Mouse (Mus musculus): ENCODE measurements at regions not wholly inside any gene's neighbourhood (a gene's known extent, or its start where the extent isn't known, plus 50 kb on each side); places are given as distances from the start of the nearest gene placed in this dataset.
A peak's percentile ranks its signal among the peaks of the same experiment; 100 is the strongest.

DNA sequence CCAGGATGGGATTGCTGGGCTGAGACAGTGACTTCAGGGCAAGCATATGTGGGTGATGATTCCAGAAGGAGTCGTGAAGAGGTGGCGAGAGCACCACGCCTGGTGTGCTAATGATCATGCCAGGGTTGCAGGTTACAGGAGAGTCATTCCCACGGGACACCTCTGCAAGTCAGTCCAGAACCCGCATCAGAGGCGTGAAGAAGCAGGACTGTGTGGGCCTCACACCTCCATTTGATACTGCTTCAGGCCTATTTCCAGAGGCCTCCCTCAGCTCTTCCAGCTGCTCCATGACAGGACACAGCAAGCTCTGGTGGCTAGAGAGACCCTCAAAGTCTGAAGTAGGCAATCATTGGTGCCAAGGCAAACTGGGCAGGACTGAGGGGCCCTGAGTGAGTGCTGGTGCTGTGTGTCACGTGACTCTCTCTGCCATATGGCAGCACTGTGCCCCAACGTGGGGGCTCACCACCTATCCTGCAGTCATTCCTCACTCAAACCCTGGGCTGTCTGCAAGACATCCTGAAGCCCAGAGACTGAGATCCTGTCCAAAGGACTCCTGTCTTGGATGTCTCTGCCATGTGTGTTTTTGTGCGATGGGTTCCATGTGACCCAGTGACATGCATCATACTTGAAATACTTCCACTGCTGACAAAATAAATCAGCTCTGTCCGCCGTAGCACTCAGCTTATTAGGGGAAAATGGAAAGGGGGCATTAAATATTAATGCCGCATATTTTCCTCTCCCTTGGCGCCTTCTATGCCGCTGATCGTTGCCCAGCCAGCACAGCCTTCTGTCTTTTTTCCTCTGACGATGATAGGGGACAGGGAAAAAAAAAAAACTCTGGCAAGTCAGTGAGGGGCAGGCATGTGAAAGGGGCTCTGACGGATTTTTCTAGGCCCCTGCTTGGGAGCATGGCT lies 247.6 kb upstream of the Habp2 start:
- DNase-seq (ENCODE audit: low spot score in 2 of 2): no peak

DNA sequence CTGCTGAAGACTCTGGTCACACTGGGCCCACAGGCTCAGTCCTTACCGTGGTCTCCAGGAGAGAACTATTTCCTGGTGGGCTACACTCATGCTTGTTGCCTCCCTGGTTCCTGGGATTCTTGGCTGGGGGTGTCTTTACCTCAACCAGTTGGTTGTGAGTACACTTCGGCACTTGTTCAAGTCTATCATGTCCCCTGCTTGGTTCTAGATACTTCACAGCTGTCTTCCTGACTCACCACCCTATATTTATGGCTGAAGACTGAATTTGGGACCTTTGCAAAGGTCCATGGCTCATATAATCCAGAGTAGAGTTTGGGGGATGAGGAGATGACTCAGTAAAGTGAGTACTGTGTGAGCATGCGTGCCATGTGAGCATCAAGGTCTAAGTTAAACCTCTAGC lies 245.0 kb upstream of the Habp2 start:
- no peak for DNase-seq (ENCODE audit: low spot score in 2 of 2)

DNA sequence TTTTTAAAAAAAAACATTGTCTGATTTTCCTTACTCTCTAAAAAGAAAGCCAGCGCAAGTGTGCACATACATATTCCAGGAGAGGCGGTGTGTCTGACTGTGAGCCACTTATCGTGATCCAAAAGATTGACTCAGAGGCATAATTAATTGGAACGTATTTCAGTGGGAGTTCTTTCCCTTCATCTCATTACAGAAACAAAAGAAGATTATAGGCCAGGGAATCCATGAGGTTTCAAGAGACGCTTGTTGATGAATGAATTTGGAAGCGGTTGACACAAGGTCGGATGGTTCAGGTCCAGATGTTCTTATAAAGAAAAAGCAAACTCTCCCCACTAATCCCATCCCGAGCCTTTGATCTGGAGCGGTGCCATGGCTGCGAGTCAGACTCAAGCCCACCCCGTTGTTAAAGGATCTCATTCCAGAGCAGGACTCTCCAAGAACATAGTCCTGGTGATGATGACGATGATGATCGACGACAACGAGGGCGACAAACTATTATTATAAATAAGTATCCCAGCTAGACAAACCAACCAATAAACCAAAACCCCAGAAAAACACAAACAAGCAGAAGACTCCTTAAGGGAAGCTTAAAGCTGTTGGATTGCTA lies 240.1 kb upstream of the Habp2 start:
- no peak for DNase-seq (ENCODE audit: low spot score in 2 of 2)

DNA sequence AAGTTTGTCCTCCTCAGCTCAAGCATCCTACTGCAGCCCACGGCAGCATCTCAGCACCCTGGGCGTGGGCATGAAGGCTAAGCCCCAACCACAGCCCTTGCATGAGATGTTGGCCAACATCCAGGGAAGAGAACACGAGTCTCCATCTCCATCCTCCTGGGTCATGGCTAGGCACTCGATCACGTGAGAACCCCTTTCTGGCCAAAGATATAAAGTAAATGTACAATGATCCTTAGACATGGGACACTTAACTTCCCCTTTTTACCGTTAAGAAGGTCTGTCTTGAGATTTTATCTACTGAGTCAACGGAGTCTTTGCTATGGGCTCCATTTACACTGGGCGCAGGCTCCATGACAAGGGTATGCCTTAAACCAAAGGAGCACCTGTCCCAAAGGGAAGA lies 232.8 kb upstream of the Habp2 start:
- no peak for DNase-seq (ENCODE audit: low spot score in 2 of 2)

DNA sequence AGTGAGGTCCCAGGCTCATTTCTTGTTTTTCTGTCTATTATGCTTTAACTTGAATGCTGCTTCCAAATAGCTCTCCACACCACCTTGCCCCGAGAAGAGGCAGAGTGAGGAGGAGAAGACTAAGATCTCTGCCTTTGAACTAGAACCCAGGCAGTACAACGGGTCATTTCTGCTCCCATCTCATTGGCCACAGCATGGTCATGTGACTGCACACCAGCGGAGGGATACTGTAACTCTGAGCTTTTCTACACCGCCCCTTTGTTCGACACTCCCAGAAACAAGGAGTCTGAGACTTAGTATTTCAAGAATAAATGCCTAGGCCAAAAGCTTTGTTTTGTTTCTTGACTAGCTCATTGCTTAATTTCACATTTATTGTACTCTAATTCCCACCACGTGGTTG lies 230.5 kb upstream of the Habp2 start:
- no peak for DNase-seq (ENCODE audit: low spot score in 2 of 2)

DNA sequence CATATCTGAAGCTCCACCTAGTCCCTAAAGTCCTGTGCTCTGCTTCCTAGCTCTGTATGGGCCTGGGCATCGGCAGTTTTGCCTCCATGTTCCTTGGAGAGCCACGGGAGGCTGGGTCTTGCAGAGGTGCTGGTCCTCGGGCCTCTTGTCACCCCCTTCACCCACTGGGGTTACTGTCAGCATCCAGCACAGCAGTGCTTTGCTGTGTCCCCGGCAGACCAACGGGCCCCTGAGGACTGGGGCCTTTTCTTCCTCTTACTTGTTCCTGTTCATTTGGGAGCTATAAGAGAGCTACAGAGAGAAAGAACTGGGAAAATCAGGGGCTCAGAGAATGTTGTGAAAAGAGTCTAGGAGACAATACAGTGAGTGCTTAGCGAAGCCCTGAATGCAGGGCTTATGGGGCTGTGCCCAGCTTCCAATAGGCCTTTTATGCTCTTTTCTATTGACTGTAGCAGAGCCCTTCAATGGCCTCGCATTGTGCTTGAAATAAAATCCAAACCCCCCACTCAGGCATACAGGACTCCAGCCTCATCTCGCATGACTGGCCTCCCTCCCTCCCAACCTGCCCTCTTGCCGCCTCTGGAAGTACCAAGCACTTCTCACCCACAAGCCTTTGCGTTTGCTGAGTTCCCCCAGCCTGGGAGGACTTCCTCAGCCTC lies 224.9 kb upstream of the Habp2 start:
- no peak for DNase-seq (ENCODE audit: low spot score in 2 of 2)

DNA sequence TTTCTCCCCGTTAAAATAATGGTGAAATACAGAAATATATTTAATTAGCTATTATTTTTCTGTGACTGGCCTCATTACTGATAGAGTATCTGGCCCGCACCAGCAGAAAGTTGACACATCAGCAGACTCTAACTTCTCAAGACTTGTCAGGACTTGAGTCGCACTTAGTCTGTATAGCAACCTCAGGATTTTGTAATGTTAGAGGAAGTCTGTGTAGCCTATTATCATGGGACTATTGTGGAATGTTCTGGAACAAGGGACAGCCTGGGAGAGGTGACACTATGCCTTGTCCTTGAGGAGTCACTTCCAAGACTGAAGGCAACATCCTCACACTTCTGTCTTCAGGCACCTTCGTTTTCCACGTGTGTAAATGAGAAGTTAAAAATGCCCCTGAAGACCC lies 223.8 kb upstream of the Habp2 start:
- no peak for DNase-seq (ENCODE audit: low spot score in 2 of 2)

DNA sequence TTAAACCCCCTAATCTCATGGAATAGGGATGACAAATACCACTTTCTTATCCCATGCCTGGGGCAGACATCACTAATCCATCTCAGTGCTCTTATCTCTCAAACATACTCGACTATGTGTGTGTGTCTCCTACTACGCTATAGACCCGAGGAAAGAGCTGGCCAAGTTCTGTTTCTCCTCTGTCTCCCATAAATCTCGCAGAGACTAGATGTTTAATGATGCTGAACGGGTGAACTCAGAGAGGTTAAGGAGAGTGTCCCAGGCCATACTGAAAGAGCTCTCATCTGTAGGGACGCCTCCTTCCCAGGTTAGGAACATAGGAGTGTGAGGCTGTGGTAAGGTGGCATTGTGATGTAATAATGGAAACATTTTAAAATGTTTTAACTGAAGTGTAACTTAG lies 221.2 kb upstream of the Habp2 start:
- DNase-seq (ENCODE audit: low spot score in 2 of 2): no peak

DNA sequence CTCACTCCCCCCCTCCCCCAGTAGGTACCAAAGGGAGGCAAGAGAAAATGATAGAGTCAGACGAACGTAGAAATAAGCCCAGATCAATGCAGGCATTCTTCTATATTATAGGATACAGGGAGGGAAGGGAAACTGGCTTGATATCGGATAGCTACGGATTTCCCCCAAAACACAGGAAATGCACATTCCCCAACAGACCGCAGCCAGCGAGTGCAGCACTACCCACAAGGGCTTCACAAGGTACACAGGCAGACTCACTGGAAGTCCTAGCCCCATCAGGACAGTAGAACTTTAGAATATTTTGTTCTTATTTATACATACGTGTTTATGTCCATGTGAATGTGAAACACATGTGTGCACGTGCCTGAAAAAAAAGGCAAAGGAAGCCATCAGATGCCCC lies 218.8 kb upstream of the Habp2 start:
- no peak for DNase-seq (ENCODE audit: low spot score in 2 of 2)

DNA sequence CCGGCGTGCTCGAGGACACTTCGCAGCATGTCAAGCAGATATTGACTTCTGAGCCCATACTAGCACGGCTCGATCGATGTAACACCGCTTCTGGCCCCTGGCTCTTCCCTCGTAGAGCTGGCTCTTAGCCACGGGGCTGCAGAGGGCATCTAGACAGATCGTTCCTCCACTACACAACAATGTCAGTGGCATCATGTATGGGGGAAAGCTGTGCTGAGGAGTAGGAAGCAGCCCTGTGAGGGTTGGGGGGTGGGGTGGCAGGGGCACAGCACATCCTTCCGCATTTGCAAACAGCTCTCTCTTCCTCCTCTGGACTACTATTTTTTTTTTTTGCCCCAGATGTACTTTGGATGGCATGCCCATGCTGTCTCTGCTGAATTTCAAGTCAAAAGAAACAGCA lies 218.1 kb upstream of the Habp2 start:
- peak in 1 of 2 experiments; percentile 3 for DNase-seq (ENCODE audit: low spot score in 2 of 2)

DNA sequence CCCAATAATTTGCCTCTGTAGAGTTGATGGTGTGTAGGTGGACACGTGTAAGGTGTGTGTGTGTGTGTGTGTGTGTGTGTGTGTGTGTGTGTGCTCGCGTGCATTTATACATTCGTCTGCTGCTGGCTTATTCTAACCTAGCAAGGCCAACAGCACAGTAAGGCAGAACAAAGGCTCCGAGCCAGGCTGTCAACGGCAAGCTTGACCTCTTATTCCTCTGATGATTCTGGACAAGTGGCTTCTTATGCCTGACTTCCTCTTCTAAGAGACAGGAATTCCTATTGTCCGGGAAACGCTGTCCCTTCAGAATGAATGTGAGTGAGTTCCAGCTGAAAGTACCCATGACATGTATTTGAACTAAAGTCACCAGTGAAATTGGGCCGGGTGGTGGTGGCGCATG lies 217.7 kb upstream of the Habp2 start:
- DNase-seq (ENCODE audit: low spot score in 2 of 2): no peak

DNA sequence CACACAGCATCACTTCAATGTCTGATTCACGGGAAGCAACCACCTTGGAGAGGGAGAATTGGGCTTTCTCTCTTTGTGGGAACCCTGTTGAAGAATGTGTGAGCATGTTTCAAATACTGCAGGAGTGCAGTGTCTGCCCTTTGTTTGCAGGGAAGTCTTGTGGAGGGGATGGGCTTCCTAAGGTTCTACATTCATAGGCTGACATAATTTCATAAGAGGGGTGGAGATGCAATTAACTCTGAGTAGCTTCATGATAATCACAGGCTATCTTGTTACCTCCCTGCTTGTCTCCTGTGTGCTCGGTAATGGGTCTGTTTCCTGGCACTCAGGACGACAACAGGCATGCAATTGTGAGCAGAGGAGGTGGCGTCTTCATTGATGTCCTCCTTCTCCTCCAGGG lies 215.6 kb upstream of the Habp2 start:
- no peak for DNase-seq (ENCODE audit: low spot score in 2 of 2)

DNA sequence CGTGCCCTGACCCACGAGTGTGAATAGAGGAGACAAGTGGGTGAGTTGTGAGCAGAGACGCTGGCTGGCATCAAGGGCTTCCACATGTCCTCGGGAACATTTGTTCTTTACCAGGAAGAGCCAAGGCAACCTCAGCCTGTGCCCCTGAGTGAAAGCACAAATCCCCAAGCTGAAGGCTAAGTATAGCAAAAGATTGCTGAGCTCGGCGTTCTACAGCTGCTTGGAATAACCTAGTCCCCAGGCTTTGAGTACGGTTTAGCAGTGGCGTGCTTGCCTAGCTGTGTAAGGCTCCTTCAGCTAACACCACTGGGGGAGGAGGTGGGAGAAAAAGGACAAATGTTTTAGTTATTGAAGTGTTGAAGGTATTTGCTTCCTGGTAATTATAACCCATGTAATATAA lies 210.8 kb upstream of the Habp2 start:
- DNase-seq (ENCODE audit: low spot score in 2 of 2): no peak

DNA sequence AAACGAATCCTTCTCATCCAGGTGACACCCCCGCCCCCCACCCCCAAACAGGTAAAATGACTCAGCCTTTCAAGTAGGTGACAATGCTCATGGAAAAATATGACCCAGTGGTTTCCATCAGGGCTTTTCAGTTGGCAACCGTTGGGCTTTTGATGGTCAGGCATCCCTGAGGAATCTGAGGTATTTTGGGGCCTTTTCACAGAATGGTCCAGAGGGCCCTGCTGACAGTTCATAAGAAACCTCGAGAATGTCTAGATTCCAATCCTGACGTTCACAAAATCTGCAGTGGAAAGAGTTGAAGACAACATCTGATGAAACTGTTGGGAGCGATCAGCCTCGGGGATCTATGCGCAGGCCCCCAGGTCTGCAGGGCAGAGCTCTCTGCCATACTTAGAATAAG lies 209.4 kb upstream of the Habp2 start:
- no peak for DNase-seq (ENCODE audit: low spot score in 2 of 2)

DNA sequence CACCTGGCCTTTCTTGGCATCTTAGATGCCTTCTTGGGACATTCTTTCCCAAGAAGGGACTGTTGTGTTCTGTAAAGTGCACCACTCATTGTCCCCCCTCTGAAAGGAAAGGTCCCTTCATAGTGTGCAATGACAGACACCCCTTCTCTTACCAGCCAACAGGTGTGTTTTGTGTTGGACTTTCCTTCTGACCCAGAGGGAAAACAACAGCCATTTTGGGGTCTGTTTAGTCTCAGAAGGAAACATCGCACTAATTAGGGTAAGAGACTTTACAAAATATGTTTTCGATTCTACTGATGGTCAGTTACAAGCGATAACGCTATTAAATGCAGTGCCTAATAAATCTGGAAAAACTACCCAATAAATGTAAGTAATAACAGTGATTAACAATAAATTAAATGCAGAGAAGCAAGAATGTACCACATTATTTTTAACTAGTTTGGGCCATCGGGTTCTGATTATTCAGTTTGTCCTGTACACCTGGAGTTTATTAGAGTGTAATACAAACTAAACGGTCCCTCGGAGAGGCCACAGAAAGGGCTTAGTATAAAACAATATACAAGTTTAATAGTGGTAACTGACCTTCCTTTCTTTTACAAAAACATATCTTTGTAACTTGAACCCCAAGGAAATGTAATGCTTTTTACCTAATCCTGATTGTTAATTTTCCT lies 200.4 kb upstream of the Habp2 start:
- DNase-seq (ENCODE audit: low spot score in 2 of 2): no peak

DNA sequence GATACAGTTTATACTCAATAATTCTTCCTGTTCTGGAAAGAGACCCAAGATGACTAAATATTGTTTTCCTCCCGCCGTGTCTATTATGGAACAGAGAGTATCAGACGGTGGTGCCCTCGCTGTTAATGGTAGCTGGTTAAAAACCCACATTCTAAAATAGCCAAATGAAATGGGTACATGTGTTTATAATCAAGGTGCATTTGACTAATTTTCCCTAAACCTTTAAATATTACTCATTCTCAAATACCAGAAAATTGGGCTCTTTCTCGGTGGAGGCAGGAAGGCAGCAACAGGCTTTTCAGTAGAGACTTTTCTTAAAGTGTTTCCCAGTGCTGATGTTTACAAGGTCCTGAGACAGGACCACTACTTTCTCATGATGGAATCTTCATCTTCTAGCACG lies 199.8 kb upstream of the Habp2 start:
- no peak for DNase-seq (ENCODE audit: low spot score in 2 of 2)

DNA sequence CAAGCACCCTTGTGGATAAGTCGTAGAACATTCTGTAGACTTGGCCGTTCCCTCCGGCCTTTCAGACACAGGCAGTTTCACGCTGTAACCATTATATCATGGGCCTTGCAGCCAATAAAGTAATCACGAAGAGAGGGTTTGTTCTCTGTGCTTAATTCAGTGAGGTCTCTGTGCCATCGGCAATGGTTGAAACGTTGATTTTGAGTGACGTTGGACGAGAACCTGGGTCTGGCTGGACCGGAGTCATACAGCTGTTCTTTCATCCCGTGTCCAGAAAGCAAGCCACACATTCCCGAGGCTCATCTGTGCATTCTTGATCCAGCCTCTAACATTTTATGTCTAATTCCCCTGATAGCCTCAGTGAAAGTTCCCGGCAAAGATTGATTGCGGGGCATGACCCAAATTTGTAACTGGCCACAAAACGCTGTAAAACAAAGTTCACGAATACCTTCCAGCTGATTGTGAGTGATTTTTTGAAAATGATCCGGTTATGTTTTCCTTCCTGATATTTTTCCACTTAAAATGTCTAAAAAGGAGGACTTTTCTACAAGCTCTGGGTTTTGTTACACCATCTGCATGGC lies 197.1 kb upstream of the Habp2 start:
- no peak for DNase-seq (ENCODE audit: low spot score in 2 of 2)

DNA sequence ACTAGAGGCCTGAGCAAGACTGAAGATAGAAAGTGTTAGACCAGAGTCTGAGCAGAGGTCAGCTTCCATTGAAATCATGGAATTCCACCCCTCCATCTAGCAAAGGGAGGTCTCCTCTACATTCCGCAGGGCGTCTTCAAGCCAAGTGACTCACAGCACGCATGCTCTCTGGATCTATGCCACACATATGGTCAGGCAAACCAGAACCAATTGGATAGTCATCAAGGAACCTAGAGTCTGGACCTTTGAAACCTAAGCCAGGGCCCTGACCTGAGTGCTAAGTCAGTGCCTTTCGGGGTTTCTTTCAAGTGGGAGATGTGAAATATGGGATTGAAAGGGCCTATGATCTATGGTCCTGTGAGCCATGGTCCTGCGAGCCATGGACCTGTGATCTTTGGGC lies 195.4 kb upstream of the Habp2 start:
- no peak for DNase-seq (ENCODE audit: low spot score in 2 of 2)

DNA sequence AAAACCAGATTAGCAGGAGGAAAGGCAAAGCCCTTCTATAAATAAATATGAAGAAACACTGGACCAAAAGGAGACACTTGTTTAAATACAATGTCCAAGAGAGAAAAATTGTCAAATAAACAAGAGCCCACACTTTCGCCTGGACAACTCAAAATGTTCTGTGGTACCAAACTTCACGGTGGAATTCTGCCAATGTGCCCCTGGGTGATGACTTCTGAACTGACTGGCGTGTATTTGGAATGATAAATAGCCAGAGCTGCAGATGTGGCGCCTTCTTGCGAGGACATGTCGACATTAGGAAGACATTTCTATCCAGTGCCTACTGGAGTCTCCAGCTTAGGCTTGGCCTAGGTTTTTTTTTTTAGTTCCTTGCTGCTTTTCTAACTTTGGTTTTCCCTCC lies 191.1 kb upstream of the Habp2 start:
- no peak for DNase-seq (ENCODE audit: low spot score in 2 of 2)

DNA sequence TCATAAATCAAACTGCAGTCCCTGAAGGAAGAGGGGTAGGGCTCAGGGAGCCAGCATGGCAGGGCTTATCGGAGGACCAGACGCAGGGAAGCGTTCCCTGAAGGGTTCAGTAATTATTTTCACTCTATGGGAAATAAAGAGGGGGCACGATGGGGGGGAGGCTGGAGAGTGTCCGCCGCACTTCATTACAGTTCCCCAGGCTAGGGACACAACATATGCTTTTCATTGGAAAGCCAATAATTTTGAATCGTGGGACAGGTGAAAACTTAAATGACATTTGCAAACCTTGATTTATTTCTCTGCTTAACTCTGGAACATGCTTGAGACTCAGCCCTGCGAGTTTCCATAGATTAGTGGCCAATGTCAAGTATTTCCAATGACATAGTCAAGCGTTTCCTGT lies 187.2 kb upstream of the Habp2 start:
- DNase-seq (ENCODE audit: low spot score in 2 of 2): no peak

DNA sequence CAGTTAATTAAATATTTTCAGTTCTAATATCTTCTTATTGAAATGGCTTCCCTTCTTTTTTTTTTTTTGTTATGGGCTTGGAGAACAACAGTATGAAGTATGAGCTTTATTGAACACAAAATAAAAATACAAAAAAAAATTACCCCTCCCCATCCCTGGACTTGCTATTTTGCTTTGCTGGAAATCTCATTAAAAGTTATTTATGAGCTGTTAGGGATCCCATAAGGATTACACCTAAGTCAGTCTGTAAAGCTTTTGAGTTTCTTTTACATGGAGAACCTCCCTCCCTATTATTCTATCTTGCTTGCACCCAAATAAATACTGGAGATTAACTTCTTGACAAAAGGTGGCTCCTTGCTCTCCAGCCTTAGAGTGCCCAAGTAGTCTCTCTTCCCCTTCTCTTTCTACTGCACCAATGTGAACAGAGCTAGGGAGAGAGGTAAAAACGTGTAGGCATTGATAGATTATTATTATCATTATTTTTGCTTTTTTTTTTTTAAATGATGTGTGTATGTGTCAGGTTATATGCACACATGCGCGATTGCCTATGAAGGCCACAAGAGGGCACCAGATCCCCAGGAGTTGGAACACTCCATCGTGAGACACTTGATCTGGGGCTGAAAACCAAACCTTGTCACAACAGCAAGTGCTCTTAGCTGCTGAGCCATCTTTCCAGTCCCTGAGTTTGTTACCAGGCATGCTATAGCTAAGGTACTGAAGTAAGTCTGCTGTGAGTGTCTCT lies 186.6 kb upstream of the Habp2 start:
- no peak for DNase-seq (ENCODE audit: low spot score in 2 of 2)

Measured in natural killer cell, adult 2 months (primary cell).